Comparison of ENCODE assay signal across 8 mouse cellular contexts in genomic region chr8:88646837-88647778, GRCm38 (mm10). TPM values are rescaled to one million over a fixed set of nuclear protein-coding genes. Genes with fewer than 3 reads are reported as not detected.
DNase-seq lines count a peak whose midpoint lies in the region; ATAC-seq and TF ChIP-seq lines count a peak whose summit lies in the region.

Gene Nod2 (plus strand): TSS chr8:88647315.

- H3K9ac ChIP-seq in forebrain, embryonic 15.5 days (replicated peaks): peak within 1 kb of the TSS; percentile 29; the same call in 1 of the 2 replicates

- no peaks in the 10 kb centered on the region for H3K9me3 ChIP-seq in forebrain, embryonic 15.5 days

- H3K27ac ChIP-seq in forebrain, embryonic 15.5 days (replicated peaks): no peak within 1 kb of the TSS
- H3K27ac ChIP-seq in small intestine, adult 2 months (ENCODE audit: insufficient read depth, low read depth, low read length): peak within 1 kb of the TSS; percentile 48; the same call in 1 of the 2 replicates

- intact Hi-C loops in left cerebral cortex, postnatal 4 days (cut with DNase I): no loop called here

- WGBS in forebrain, embryonic 15.5 days: 9% methylated on average over 33 of the region's 33 CpGs
- 10% methylated on average over 33 of the region's 33 CpGs for WGBS in small intestine, adult 2 months

- H3K4me1 ChIP-seq in forebrain, embryonic 15.5 days: peaks cover 6% of the 10 kb centered on the region
- H3K4me1 ChIP-seq in small intestine, adult 2 months (ENCODE audit: control insufficient read depth, insufficient read depth, insufficient read length, low read length): peaks cover 42% of the 10 kb centered on the region

- TF ChIP-seq POLR2A in small intestine, adult 2 months (IDR thresholded peaks at IDR 0.05; ENCODE audit: low read depth, low read length): peak; percentile 68; the same call in 1 of the 2 replicates

- peak within 1 kb of the TSS; percentile 46 for H3K4me2 ChIP-seq in forebrain, embryonic 15.5 days (replicated peaks)

- no peaks in the 10 kb centered on the region for H3K36me3 ChIP-seq in forebrain, embryonic 15.5 days
- H3K36me3 ChIP-seq in small intestine, adult 2 months (ENCODE audit: control insufficient read depth, insufficient read depth, low read length): no peaks in the 10 kb centered on the region

- 0 out of 2 replicates have a peak, but pooled peaks have one; percentile 32 for ATAC-seq in forebrain, embryonic 15.5 days (replicated peaks)
- ATAC-seq in megakaryocyte-erythroid progenitor cell, adult 5-6 weeks (replicated peaks; ENCODE audit: low FRiP score, low TSS enrichment, poor library complexity, severe bottlenecking): peak; percentile 92
- no peak for ATAC-seq in activated CD4-positive, CD25-positive, alpha-beta regulatory T cell, adult 4 months

- TF ChIP-seq CTCF in small intestine, adult 2 months (IDR thresholded peaks at IDR 0.05; ENCODE audit: extremely low read depth, insufficient read length, insufficient replicate concordance, low read depth, low read length): no peak

- DNase-seq in R1 (ENCODE audit: low read depth, low spot score): peak; percentile 90
- DNase-seq in cerebellum, adult 11 months: peak; percentile 33
- peak; percentile 85 for DNase-seq in heart, postnatal 4 days
- peak; percentile 33 for DNase-seq in left cerebral cortex, postnatal 4 days

- peak within 1 kb of the TSS; percentile 22 for H3K4me3 ChIP-seq in forebrain, embryonic 15.5 days
- H3K4me3 ChIP-seq in small intestine, adult 2 months (ENCODE audit: low read depth, low read length): peak within 1 kb of the TSS; percentile 74

- H3K27me3 ChIP-seq in forebrain, embryonic 15.5 days: 0 out of 2 replicates have a peak, but pooled peaks cover 3% of the 10 kb centered on the region
- no peaks in the 10 kb centered on the region for H3K27me3 ChIP-seq in small intestine, adult 2 months (ENCODE audit: control insufficient read depth, insufficient read depth, low read length)

RNA-seq across cellular contexts. Expression of gene Nod2, which starts in this region (rescaled TPM):
- 0.15 and 0.20 TPM in 2 replicates for polyA plus RNA-seq in forebrain, embryonic 15.5 days (2015; fragmentation: Nextera tagmentation; extraction: Ambion mirVana)
- total RNA-seq in heart, postnatal 4 days (2021): 1 to 10 TPM in 1 of 2 experiments, under 1 TPM in 1; 0.79 to 1.1 TPM
- total RNA-seq in left cerebral cortex, postnatal 4 days (2021): under 1 TPM; 0.66 to 0.89 TPM
- total RNA-seq in megakaryocyte-erythroid progenitor cell, adult 5-6 weeks (2014; fragmentation: Nextera tagmentation): not detected in 2 replicates
- 0.19 TPM in 1 of 2 replicates, not detected in the other for total RNA-seq in megakaryocyte-erythroid progenitor cell, adult 5-6 weeks (2017)
- 1.7 and 2.2 TPM in 2 replicates for polyA plus RNA-seq in small intestine, adult 2 months (2012; rRNA removed)
- 1 to 10 TPM; 2.5 to 3.6 TPM for polyA plus RNA-seq in activated CD4-positive, CD25-positive, alpha-beta regulatory T cell, adult 4 months (2017; shearing (Covaris generic))

Comparison
In these comparisons a context has a peak if more than half of its experiments do, and no peak if none do; other contexts are left out.
1. Peak in ATAC-seq, H3K4me3 ChIP-seq, H3K9ac ChIP-seq and H3K4me2 ChIP-seq in forebrain, embryonic 15.5 days; RNA of the gene not detected or under 1 TPM.
2. Peak in DNase-seq in left cerebral cortex, postnatal 4 days; RNA of the gene not detected or under 1 TPM.
3. Peak in ATAC-seq in megakaryocyte-erythroid progenitor cell, adult 5-6 weeks; RNA of the gene not detected or under 1 TPM.
4. DNase-seq: peak in every context shown above with its lines; median percentile 90 in R1; 85 in heart, postnatal 4 days; 33 in cerebellum, adult 11 months; 33 in left cerebral cortex, postnatal 4 days.